ENCODE assay signal across 12 mouse cellular contexts in genomic region chr10:23081548-23081828, GRCm38 (mm10).
DNase-seq lines count a peak whose midpoint lies in the region; ATAC-seq and TF ChIP-seq lines count a peak whose summit lies in the region.
"Had no signal": no experiment of that assay in that cellular context is flagged by ENCODE, and none has a peak within 500 bp of the region (broad histone marks: within the 10 kb centered on the region; RNA-seq: fewer than 3 reads in every experiment).

No protein-coding gene starts in this region.

- no peak overlapping the region for H3K4me2 ChIP-seq in hindbrain, embryonic 11.5 days (replicated peaks; ENCODE audit: low read depth, low read length)
- no peak overlapping the region for H3K4me2 ChIP-seq in hindbrain, embryonic 16.5 days (ENCODE audit: low read length)
- no peak overlapping the region for H3K4me2 ChIP-seq in midbrain, embryonic 12.5 days (replicated peaks)
- H3K4me2 ChIP-seq in stomach, embryonic 16.5 days (ENCODE audit: low read depth, low read length): no peak overlapping the region
- H3K4me2 ChIP-seq in stomach, postnatal 0 days (replicated peaks; ENCODE audit: low read depth): no peak overlapping the region

- no peaks in the 10 kb centered on the region for H3K9me3 ChIP-seq in hindbrain, embryonic 11.5 days (ENCODE audit: control insufficient read depth, low read length)
- no peaks in the 10 kb centered on the region for H3K9me3 ChIP-seq in hindbrain, embryonic 16.5 days (ENCODE audit: control insufficient read depth, low read length)
- H3K9me3 ChIP-seq in midbrain, embryonic 12.5 days: no peaks in the 10 kb centered on the region
- no peaks in the 10 kb centered on the region for H3K9me3 ChIP-seq in midbrain, embryonic 10.5 days (replicated peaks)
- H3K9me3 ChIP-seq in stomach, embryonic 16.5 days (replicated peaks; ENCODE audit: control insufficient read depth, low read length): no peaks in the 10 kb centered on the region
- H3K9me3 ChIP-seq in stomach, postnatal 0 days (ENCODE audit: control insufficient read depth, low read length): no peaks in the 10 kb centered on the region
- H3K9me3 ChIP-seq: embryonic facial prominence, embryonic 13.5 days; forebrain, embryonic 13.5 days; heart, embryonic 12.5 days; hindbrain, embryonic 10.5 days had no signal

- H3K9ac ChIP-seq in hindbrain, embryonic 11.5 days (ENCODE audit: low read depth, low read length): no peak overlapping the region
- H3K9ac ChIP-seq in hindbrain, embryonic 16.5 days (ENCODE audit: low read depth, low read length): no peak overlapping the region
- no peak overlapping the region for H3K9ac ChIP-seq in midbrain, embryonic 12.5 days (replicated peaks)
- H3K9ac ChIP-seq in stomach, embryonic 16.5 days (ENCODE audit: low read length): no peak overlapping the region
- H3K9ac ChIP-seq in stomach, postnatal 0 days (ENCODE audit: low read length): no peak overlapping the region
- H3K9ac ChIP-seq: embryonic facial prominence, embryonic 13.5 days; forebrain, embryonic 13.5 days; heart, embryonic 12.5 days had no signal

- no peak overlapping the region for H3K27ac ChIP-seq in hindbrain, embryonic 11.5 days (ENCODE audit: low read depth, low read length)
- H3K27ac ChIP-seq in hindbrain, embryonic 16.5 days (ENCODE audit: low read depth, low read length): no peak overlapping the region
- no peak overlapping the region for H3K27ac ChIP-seq in midbrain, embryonic 12.5 days (replicated peaks)
- H3K27ac ChIP-seq in midbrain, embryonic 10.5 days (replicated peaks): no peak overlapping the region
- H3K27ac ChIP-seq in stomach, embryonic 16.5 days (ENCODE audit: low read length): no peak overlapping the region
- no peak overlapping the region for H3K27ac ChIP-seq in stomach, postnatal 0 days (replicated peaks)
- H3K27ac ChIP-seq: embryonic facial prominence, embryonic 13.5 days; forebrain, embryonic 13.5 days; gastrocnemius, adult 2 months; hindbrain, embryonic 10.5 days had no signal

- no peak overlapping the region for H3K4me3 ChIP-seq in hindbrain, embryonic 11.5 days (ENCODE audit: low read depth, low read length)
- no peak overlapping the region for H3K4me3 ChIP-seq in hindbrain, embryonic 16.5 days (ENCODE audit: low read length)
- no peak overlapping the region for H3K4me3 ChIP-seq in midbrain, embryonic 12.5 days
- no peak overlapping the region for H3K4me3 ChIP-seq in midbrain, embryonic 10.5 days
- H3K4me3 ChIP-seq in stomach, embryonic 16.5 days (replicated peaks; ENCODE audit: low read length): no peak overlapping the region
- no peak overlapping the region for H3K4me3 ChIP-seq in stomach, postnatal 0 days (ENCODE audit: low read depth, low read length)
- H3K4me3 ChIP-seq: embryonic facial prominence, embryonic 13.5 days; forebrain, embryonic 13.5 days; heart, embryonic 12.5 days; hindbrain, embryonic 10.5 days had no signal

- no peaks in the 10 kb centered on the region for H3K36me3 ChIP-seq in hindbrain, embryonic 11.5 days (ENCODE audit: control insufficient read depth, insufficient read depth, low read length)
- no peaks in the 10 kb centered on the region for H3K36me3 ChIP-seq in hindbrain, embryonic 16.5 days (ENCODE audit: control insufficient read depth, insufficient read depth, low read length)
- H3K36me3 ChIP-seq in midbrain, embryonic 12.5 days: no peaks in the 10 kb centered on the region
- no peaks in the 10 kb centered on the region for H3K36me3 ChIP-seq in midbrain, embryonic 10.5 days
- H3K36me3 ChIP-seq in stomach, embryonic 16.5 days (ENCODE audit: control insufficient read depth, insufficient read depth, low read length): no peaks in the 10 kb centered on the region
- no peaks in the 10 kb centered on the region for H3K36me3 ChIP-seq in stomach, postnatal 0 days (ENCODE audit: control insufficient read depth, insufficient read depth, low read length)
- H3K36me3 ChIP-seq: embryonic facial prominence, embryonic 13.5 days; heart, embryonic 12.5 days; hindbrain, embryonic 10.5 days had no signal

- DNase-seq in hindbrain, embryonic 11.5 days (ENCODE audit: low spot score): no peak
- DNase-seq in midbrain, embryonic 10.5 days (ENCODE audit: low spot score): no peak
- no peak for DNase-seq in stomach, postnatal 0 days (ENCODE audit: low spot score)
- DNase-seq in ovary, postnatal 14 days (ENCODE audit: low spot score): no peak

- no peaks in the 10 kb centered on the region for H3K27me3 ChIP-seq in hindbrain, embryonic 11.5 days (ENCODE audit: control insufficient read depth, insufficient read depth, low read length)
- no peaks in the 10 kb centered on the region for H3K27me3 ChIP-seq in hindbrain, embryonic 16.5 days (replicated peaks; ENCODE audit: control insufficient read depth, insufficient read depth, low read length)
- no peaks in the 10 kb centered on the region for H3K27me3 ChIP-seq in midbrain, embryonic 12.5 days
- no peaks in the 10 kb centered on the region for H3K27me3 ChIP-seq in midbrain, embryonic 10.5 days (ENCODE audit: low read depth, poor library complexity, severe bottlenecking)
- no peaks in the 10 kb centered on the region for H3K27me3 ChIP-seq in stomach, embryonic 16.5 days (ENCODE audit: control insufficient read depth, insufficient read depth, low read length)
- H3K27me3 ChIP-seq in stomach, postnatal 0 days (ENCODE audit: control insufficient read depth, insufficient read depth, low read length): no peaks in the 10 kb centered on the region
- H3K27me3 ChIP-seq: forebrain, embryonic 13.5 days; heart, embryonic 12.5 days had no signal

- no peak for TF ChIP-seq CTCF in stomach, postnatal 0 days (IDR thresholded peaks at IDR 0.05; ENCODE audit: low read depth)

- no peaks in the 10 kb centered on the region for H3K4me1 ChIP-seq in hindbrain, embryonic 11.5 days (replicated peaks; ENCODE audit: control insufficient read depth, insufficient read depth, low read length)
- no peaks in the 10 kb centered on the region for H3K4me1 ChIP-seq in hindbrain, embryonic 16.5 days (ENCODE audit: control insufficient read depth, insufficient read depth, low read depth, low read length)
- H3K4me1 ChIP-seq in midbrain, embryonic 12.5 days: no peaks in the 10 kb centered on the region
- no peaks in the 10 kb centered on the region for H3K4me1 ChIP-seq in midbrain, embryonic 10.5 days
- 0 out of 2 replicates have a peak, but pooled peaks cover 4% of the 10 kb centered on the region for H3K4me1 ChIP-seq in stomach, embryonic 16.5 days (ENCODE audit: control insufficient read depth, insufficient read depth, low read length)
- no peaks in the 10 kb centered on the region for H3K4me1 ChIP-seq in stomach, postnatal 0 days (replicated peaks; ENCODE audit: control insufficient read depth, insufficient read depth)
- H3K4me1 ChIP-seq: embryonic facial prominence, embryonic 13.5 days; forebrain, embryonic 13.5 days had no signal

- peak; percentile 35; the same call in 1 of the 2 replicates for ATAC-seq in hindbrain, embryonic 11.5 days (ENCODE audit: low FRiP score)
- ATAC-seq in hindbrain, embryonic 16.5 days: no peak
- ATAC-seq in midbrain, embryonic 12.5 days (ENCODE audit: low FRiP score, low read depth): peak; percentile 38; the same call in 1 of the 2 replicates
- 0 out of 2 replicates have a peak, but pooled peaks have one; percentile 21 for ATAC-seq in stomach, embryonic 16.5 days (ENCODE audit: insufficient read depth, low FRiP score)
- no peak for ATAC-seq in stomach, postnatal 0 days (ENCODE audit: low FRiP score, low TSS enrichment)

- TF ChIP-seq EP300 in stomach, postnatal 0 days (optimal IDR thresholded peaks at IDR 0.05): no peak

- WGBS in hindbrain, embryonic 11.5 days: 33% methylated on average over 4 of the region's 4 CpGs
- WGBS in hindbrain, embryonic 16.5 days: 35% methylated on average over 4 of the region's 4 CpGs
- 39% methylated on average over 4 of the region's 4 CpGs for WGBS in midbrain, embryonic 12.5 days
- WGBS in midbrain, embryonic 10.5 days: 42% methylated on average over 4 of the region's 4 CpGs
- WGBS in stomach, embryonic 16.5 days: 23% methylated on average over 4 of the region's 4 CpGs
- WGBS in stomach, postnatal 0 days: 25% methylated on average over 4 of the region's 4 CpGs

Comparison
In these comparisons a context has a peak if more than half of its experiments do, and no peak if none do; other contexts are left out.
1. ATAC-seq: peak in hindbrain, embryonic 11.5 days (single experiment), midbrain, embryonic 12.5 days (single experiment) and stomach, embryonic 16.5 days (single experiment); none in hindbrain, embryonic 16.5 days (single experiment) and stomach, postnatal 0 days (single experiment).